Mouse (Mus musculus): Measurements from ENCODE around the gene Deup1. TPM values are rescaled to one million over a fixed set of nuclear protein-coding genes. Genes with fewer than 3 reads are reported as not detected.
A peak's percentile ranks its signal among the peaks of the same experiment; 100 is the strongest.

The Deup1 gene
- total and polyA plus RNA-seq, 3 experiments = 0.16 TPM; not detected in 2

DNA sequence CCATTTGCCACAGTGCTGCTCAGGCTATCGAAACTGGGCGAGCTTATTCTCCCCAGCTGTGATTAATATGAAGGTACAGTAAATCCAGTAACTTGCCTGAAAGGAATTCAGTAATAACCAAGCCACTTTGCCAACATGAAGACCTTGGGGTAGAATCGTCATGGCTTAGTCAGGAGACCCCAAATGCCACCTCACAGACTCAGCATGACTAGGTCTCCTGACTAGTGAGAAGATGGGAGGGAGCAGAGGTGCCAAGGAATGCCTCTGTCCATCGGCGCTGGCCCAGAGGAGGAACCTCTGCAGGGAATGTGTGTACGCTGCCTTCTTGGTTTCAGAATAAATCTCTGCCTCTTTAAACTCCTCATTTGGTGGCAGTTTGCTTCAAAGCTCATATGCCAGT lies 104.1 kb downstream of the Deup1 start:
- no peak for TF ChIP-seq EP300 (IDR thresholded peaks at IDR 0.05; ENCODE audit: insufficient read depth, low read depth, low read length)
- no peak for TF ChIP-seq CTCF (IDR thresholded peaks at IDR 0.05)
- no peak for TF ChIP-seq POLR2A (IDR thresholded peaks at IDR 0.05; ENCODE audit: insufficient read depth, low read depth, low read length)
- no peak overlapping the region for H3K9ac ChIP-seq (ENCODE audit: low read depth, low read length)
- peaks cover 35% of the 10 kb centered on the region for H3K4me1 ChIP-seq (ENCODE audit: control insufficient read depth, insufficient read depth, low read length)
- no peaks in the 10 kb centered on the region for H3K79me2 ChIP-seq (replicated peaks; ENCODE audit: control insufficient read depth, insufficient read depth, low read length)
- WGBS = 78% methylated on average over 6 of the region's 6 CpGs
- no peak overlapping the region for H3K4me3 ChIP-seq
- peaks cover 17% of the 10 kb centered on the region; the same call in 1 of the 2 replicates for H3K36me3 ChIP-seq (ENCODE audit: control insufficient read depth, insufficient read depth, low read length)
- no peak for DNase-seq
- no peaks in the 10 kb centered on the region for H3K27me3 ChIP-seq (ENCODE audit: control insufficient read depth, insufficient read depth, low read length)
- peak overlapping the region; percentile 29 for H3K27ac ChIP-seq
- intact Hi-C loops (cut with DNase I) = loop anchor here (2.0 kb wide), 1 partner anchor 17 kb away; no protein-coding TSS in a partner anchor

DNA sequence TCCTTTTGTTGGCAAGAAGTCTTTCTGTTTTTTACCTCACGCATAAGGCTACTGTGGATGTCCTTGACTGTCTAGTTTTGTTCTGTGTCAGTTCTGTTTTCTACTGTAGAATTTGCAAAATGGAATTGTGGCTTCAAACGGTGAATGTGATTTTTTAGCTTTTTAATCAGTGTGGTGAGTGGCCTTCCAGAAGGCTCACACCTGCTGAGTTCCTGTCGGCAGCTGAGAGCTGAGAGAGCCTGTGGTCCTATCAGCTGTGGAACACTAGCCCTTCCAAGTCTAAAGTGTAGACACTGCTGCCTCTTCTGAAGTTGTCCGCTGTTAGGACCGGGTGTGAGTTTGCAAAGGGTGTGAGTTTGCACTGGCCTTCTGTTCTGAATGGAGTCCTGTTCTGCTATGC lies 104.8 kb downstream of the Deup1 start:
- H3K27me3 ChIP-seq (ENCODE audit: control insufficient read depth, insufficient read depth, low read length) = no peaks in the 10 kb centered on the region
- intact Hi-C loops (cut with DNase I) = no loop called here
- no peak overlapping the region for H3K9ac ChIP-seq (ENCODE audit: low read depth, low read length)
- TF ChIP-seq EP300 (IDR thresholded peaks at IDR 0.05; ENCODE audit: insufficient read depth, low read depth, low read length) = no peak
- TF ChIP-seq POLR2A (IDR thresholded peaks at IDR 0.05; ENCODE audit: insufficient read depth, low read depth, low read length) = no peak
- TF ChIP-seq CTCF (IDR thresholded peaks at IDR 0.05) = no peak
- DNase-seq = no peak
- H3K4me3 ChIP-seq = no peak overlapping the region
- H3K36me3 ChIP-seq (ENCODE audit: control insufficient read depth, insufficient read depth, low read length) = peaks cover 18% of the 10 kb centered on the region
- 42% methylated on average over 5 of the region's 5 CpGs for WGBS
- H3K4me1 ChIP-seq (ENCODE audit: control insufficient read depth, insufficient read depth, low read length) = peaks cover 41% of the 10 kb centered on the region
- 0 out of 2 replicates have a peak, but pooled peaks cover under 1% of the 10 kb centered on the region for H3K79me2 ChIP-seq (replicated peaks; ENCODE audit: control insufficient read depth, insufficient read depth, low read length)
- peak overlapping the region; percentile 1; the same call in 1 of the 2 replicates for H3K27ac ChIP-seq

DNA sequence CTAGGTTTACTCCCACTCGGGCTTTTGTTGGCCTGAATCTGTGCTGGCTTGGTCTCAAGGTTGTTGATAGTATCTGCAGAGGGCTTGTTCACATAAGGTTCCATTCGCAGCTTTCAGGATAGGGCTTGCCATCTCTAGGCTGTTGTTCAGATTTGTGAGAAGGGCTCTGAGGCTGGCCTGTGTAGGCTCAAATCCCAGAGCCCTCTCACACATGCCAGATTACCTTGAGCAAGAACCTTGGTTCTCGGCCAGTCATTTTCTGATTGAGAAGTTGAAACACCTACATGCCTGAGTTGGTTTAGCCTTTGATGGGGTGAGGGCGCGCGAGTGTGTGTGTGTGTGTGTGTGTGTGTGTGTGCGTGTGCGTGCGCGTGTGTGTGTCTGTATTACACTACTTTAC lies 105.4 kb downstream of the Deup1 start:
- Histone ChIP-seq H3K27ac (no peak overlapping the region), H3K9ac (ENCODE audit: low read depth, low read length) (0 out of 2 replicates have a peak overlapping the region, but pooled peaks have one; percentile 26), H3K27me3 (ENCODE audit: control insufficient read depth, insufficient read depth, low read length) (no peaks in the 10 kb centered on the region), H3K4me3 (no peak overlapping the region), H3K36me3 (ENCODE audit: control insufficient read depth, insufficient read depth, low read length) (peaks cover 18% of the 10 kb centered on the region), H3K4me1 (ENCODE audit: control insufficient read depth, insufficient read depth, low read length) (peaks cover 41% of the 10 kb centered on the region), H3K79me2 (replicated peaks; ENCODE audit: control insufficient read depth, insufficient read depth, low read length) (peaks cover 2% of the 10 kb centered on the region; the same call in 1 of the 2 replicates)
- 67% methylated on average over 10 of the region's 10 CpGs for WGBS
- TF ChIP-seq POLR2A (IDR thresholded peaks at IDR 0.05; ENCODE audit: insufficient read depth, low read depth, low read length) = no peak
- no peak for DNase-seq
- intact Hi-C loops (cut with DNase I) = no loop called here

DNA sequence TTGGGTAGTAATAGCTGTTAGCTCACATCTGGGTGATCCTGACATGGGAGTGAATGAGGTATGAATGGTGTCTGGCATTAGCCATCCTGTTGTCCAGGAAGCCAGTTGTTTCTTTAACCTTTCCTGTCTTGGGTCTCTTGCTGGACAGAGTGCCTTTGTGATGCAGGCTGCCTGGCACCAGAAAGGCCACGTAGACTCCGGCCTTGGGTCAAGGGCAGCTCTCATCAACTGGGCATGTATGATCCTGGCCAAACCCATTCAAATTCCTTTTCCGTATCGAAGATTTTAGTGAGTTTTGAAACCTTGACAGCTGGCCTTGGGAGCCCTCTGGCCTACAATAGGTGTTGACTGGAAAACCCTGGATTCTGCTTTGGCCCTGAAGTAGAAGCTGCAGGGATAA lies 109.8 kb downstream of the Deup1 start:
- Histone ChIP-seq H3K36me3 (ENCODE audit: control insufficient read depth, insufficient read depth, low read length) (peaks cover 12% of the 10 kb centered on the region), H3K27ac (no peak overlapping the region), H3K9ac (ENCODE audit: low read depth, low read length) (no peak overlapping the region), H3K79me2 (replicated peaks; ENCODE audit: control insufficient read depth, insufficient read depth, low read length) (peaks cover 5% of the 10 kb centered on the region), H3K4me1 (ENCODE audit: control insufficient read depth, insufficient read depth, low read length) (peaks cover 36% of the 10 kb centered on the region), H3K27me3 (ENCODE audit: control insufficient read depth, insufficient read depth, low read length) (no peaks in the 10 kb centered on the region), H3K4me3 (no peak overlapping the region)
- 34% methylated on average over 4 of the region's 4 CpGs for WGBS
- intact Hi-C loops (cut with DNase I) = no loop called here
- no peak for TF ChIP-seq CTCF (IDR thresholded peaks at IDR 0.05)
- TF ChIP-seq POLR2A (IDR thresholded peaks at IDR 0.05; ENCODE audit: insufficient read depth, low read depth, low read length) = no peak
- no peak for TF ChIP-seq EP300 (IDR thresholded peaks at IDR 0.05; ENCODE audit: insufficient read depth, low read depth, low read length)
- DNase-seq = no peak

DNA sequence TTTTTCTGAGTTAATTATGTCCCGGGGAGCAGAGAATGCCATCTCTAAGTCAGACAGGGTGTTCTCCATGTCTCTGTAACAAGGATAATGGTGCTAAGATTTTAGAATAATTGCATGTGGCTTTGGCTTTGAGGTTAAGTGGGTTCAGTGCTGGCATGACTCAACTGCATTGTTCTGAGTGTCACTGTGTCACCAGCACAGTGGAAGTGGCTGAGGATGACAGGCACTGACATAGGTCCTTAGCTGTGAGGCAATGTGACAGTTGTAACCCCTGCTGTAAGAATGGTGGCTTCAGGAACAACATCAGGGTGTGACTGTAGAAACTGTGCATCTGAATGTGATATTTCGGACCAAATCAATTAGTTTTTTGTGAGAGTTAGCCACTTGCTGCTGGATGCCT lies 111.7 kb downstream of the Deup1 start:
- H3K27ac ChIP-seq = no peak overlapping the region
- TF ChIP-seq POLR2A (IDR thresholded peaks at IDR 0.05; ENCODE audit: insufficient read depth, low read depth, low read length) (no peak), EP300 (IDR thresholded peaks at IDR 0.05; ENCODE audit: insufficient read depth, low read depth, low read length) (no peak), CTCF (IDR thresholded peaks at IDR 0.05) (no peak)
- intact Hi-C loops (cut with DNase I) = no loop called here
- H3K9ac ChIP-seq (ENCODE audit: low read depth, low read length) = no peak overlapping the region
- no peak for DNase-seq
- H3K27me3 ChIP-seq (ENCODE audit: control insufficient read depth, insufficient read depth, low read length) = no peaks in the 10 kb centered on the region
- H3K4me1 ChIP-seq (ENCODE audit: control insufficient read depth, insufficient read depth, low read length) = peaks cover 31% of the 10 kb centered on the region
- peaks cover 5% of the 10 kb centered on the region for H3K79me2 ChIP-seq (replicated peaks; ENCODE audit: control insufficient read depth, insufficient read depth, low read length)
- H3K4me3 ChIP-seq = no peak overlapping the region
- 91% methylated on average over 2 of the region's 2 CpGs for WGBS
- peaks cover 3% of the 10 kb centered on the region for H3K36me3 ChIP-seq (ENCODE audit: control insufficient read depth, insufficient read depth, low read length)

DNA sequence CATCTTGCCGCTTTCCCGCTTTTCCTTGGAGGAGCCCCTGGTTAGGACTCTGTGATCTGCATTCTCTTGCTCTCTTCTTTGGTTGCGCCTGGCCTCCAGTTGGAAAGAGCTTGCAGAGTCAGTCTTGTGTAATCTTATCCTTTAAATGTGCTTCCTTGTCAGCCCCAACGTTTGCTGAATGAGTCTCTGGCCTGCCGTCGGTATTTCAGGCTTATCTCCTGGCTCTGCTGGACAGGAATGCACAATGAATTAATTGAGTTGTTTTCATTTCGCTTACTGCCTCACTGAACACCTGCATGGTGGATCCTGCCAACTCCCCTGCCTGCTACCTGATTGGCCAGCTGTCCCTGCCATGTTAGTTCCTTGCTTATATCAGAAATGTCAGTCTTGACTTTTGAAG lies 114.8 kb downstream of the Deup1 start:
- no peak overlapping the region for H3K27ac ChIP-seq
- intact Hi-C loops (cut with DNase I) = no loop called here
- H3K36me3 ChIP-seq (ENCODE audit: control insufficient read depth, insufficient read depth, low read length) = peaks cover 14% of the 10 kb centered on the region; the same call in 1 of the 2 replicates
- 29% methylated on average over 7 of the region's 7 CpGs for WGBS
- H3K9ac ChIP-seq (ENCODE audit: low read depth, low read length) = no peak overlapping the region
- DNase-seq = no peak
- no peak overlapping the region for H3K4me3 ChIP-seq
- H3K79me2 ChIP-seq (replicated peaks; ENCODE audit: control insufficient read depth, insufficient read depth, low read length) = peaks cover 5% of the 10 kb centered on the region
- H3K4me1 ChIP-seq (ENCODE audit: control insufficient read depth, insufficient read depth, low read length) = peaks cover 32% of the 10 kb centered on the region
- TF ChIP-seq CTCF (IDR thresholded peaks at IDR 0.05) = no peak
- no peak for TF ChIP-seq EP300 (IDR thresholded peaks at IDR 0.05; ENCODE audit: insufficient read depth, low read depth, low read length)
- TF ChIP-seq POLR2A (IDR thresholded peaks at IDR 0.05; ENCODE audit: insufficient read depth, low read depth, low read length) = no peak
- H3K27me3 ChIP-seq (ENCODE audit: control insufficient read depth, insufficient read depth, low read length) = no peaks in the 10 kb centered on the region

Data from heart, adult 2 months (tissue).